Mouse (Mus musculus) hindbrain, embryonic 11.5 days (tissue): ENCODE measurements at regions not wholly inside any gene's neighbourhood (a gene's known extent, or its start where the extent isn't known, plus 50 kb on each side); places are given as distances from the start of the nearest gene placed in this dataset.
A peak's percentile ranks its signal among the peaks of the same experiment; 100 is the strongest.
"Not testable (repeated sequence)": the region's sequence is repeated elsewhere in the genome, so short reads cannot be mapped to it uniquely, and the experiment has no call there.

Source experiments
- ATAC-seq: fragments of 200-750 bp; cut with Nextera tagmentation; 2 replicates; pipeline ENCODE4 v1.8.0; 2017; ENCODE audit warnings: mild to moderate bottlenecking, moderate TSS enrichment, moderate library complexity; ENCODE audit not compliant: low FRiP score
- DNase-seq: peaks from one replicate; pipeline ENCODE4 v3.0.0-alpha.2; 2015; ENCODE audit warnings: low spot score
- H3K27ac ChIP-seq: fragments of 300-500 bp; sonication (generic); 2 replicates; pipeline ENCODE4 v1.5.1; 2014; ENCODE audit warnings: mild to moderate bottlenecking, low read depth, low read length
- H3K27me3 ChIP-seq: fragments of 300-500 bp; sonication (generic); 2 replicates; pipeline ENCODE4 v1.6.1; 2014; ENCODE audit warnings: mild to moderate bottlenecking, low read length, moderate library complexity, mixed read lengths; ENCODE audit not compliant: control insufficient read depth, insufficient read depth
- H3K36me3 ChIP-seq: fragments of 300-500 bp; sonication (generic); 2 replicates; pipeline ENCODE4 v1.6.1; 2014; ENCODE audit warnings: mild to moderate bottlenecking, low read length, moderate library complexity, mixed read lengths; ENCODE audit not compliant: control insufficient read depth, insufficient read depth
- H3K4me1 ChIP-seq: fragments of 300-500 bp; sonication (generic); replicated peaks from 2 replicates; pipeline ENCODE4 v1.6.1; 2014; ENCODE audit warnings: low read length, mixed read lengths; ENCODE audit not compliant: control insufficient read depth, insufficient read depth
- H3K4me2 ChIP-seq: fragments of 300-500 bp; sonication (generic); replicated peaks from 2 replicates; pipeline ENCODE4 v1.6.1; 2014; ENCODE audit warnings: mild to moderate bottlenecking, low read depth, low read length
- H3K4me3 ChIP-seq: fragments of 300-500 bp; sonication (generic); 2 replicates; pipeline ENCODE4 v1.5.1; 2014; ENCODE audit warnings: low read depth, low read length
- H3K9ac ChIP-seq: fragments of 300-500 bp; sonication (generic); 2 replicates; pipeline ENCODE4 v1.6.1; 2014; ENCODE audit warnings: low read depth, low read length
- H3K9me3 ChIP-seq: fragments of 300-500 bp; sonication (generic); 2 replicates; pipeline ENCODE4 v1.6.1; 2016; ENCODE audit warnings: low read length; ENCODE audit not compliant: control insufficient read depth
- WGBS: fragments of 180-500 bp; shearing (Covaris S2); extraction: QIAGEN DNeasy Blood & Tissue Kit; methylation state at CpG from one replicate; pipeline ENCODE4 v1.1.7; 2014; 5-methylcytosine and 5-hydroxymethylcytosine counted together

DNA sequence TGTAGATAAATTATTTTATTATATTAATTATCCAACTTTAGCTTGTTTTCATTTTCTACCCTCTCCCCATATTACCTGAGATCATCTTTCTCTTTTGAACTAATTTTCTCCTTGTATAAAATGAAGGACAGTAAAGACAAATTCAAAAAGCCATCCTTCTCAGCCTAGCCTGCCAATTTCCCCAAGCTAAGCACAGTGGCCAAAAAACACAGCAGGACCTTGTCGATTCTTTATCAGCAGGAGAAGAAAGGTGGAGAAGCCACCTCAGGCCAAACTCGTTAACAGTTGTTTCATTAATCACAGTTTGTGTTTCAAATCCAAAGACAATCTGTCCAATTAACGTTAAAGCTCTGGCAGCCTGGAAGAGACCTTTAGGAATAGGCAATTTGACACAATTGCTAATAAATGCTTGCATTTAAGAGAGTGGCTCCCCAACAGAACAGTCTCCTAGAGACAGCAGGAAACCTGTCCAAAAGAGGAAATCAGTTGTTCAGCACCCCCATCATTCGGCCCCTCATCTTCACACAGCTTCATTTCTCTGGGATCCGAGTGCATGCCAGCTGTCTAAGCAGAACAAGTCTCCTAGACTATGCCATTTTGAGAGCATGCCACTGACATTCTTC is 135.7 kb upstream of the Tlr4 start:
- Histone ChIP-seq H3K9ac (no peak overlapping the region), H3K4me3 (no peak overlapping the region), H3K36me3 (no peaks in the 10 kb centered on the region), H3K9me3 (no peaks in the 10 kb centered on the region), H3K4me1 (no peaks in the 10 kb centered on the region), H3K4me2 (no peak overlapping the region), H3K27ac (no peak overlapping the region), H3K27me3 (no peaks in the 10 kb centered on the region)
- no peak for ATAC-seq
- DNase-seq, result no peak
- whole genome bisulfite sequencing, result 59% methylated on average over 5 of the region's 5 CpGs

- no peak overlapping the region for H3K4me3 ChIP-seq
- 70% methylated on average over 4 of the region's 4 CpGs for WGBS
- peak overlapping the region; percentile 45 for H3K27ac ChIP-seq
- ATAC-seq (peak; percentile 60; the same call in 1 of the 2 replicates), DNase-seq (peak; percentile 6)
- no peaks in the 10 kb centered on the region for H3K4me1 ChIP-seq
- H3K9me3 ChIP-seq, result no peaks in the 10 kb centered on the region
- no peak overlapping the region for H3K9ac ChIP-seq
- H3K36me3 ChIP-seq, result no peaks in the 10 kb centered on the region
- H3K4me2 ChIP-seq, result no peak overlapping the region
- no peaks in the 10 kb centered on the region for H3K27me3 ChIP-seq
Measured at GRCm38 (mm10) chr4:66693982-66694578, 133.3 kb upstream of the Tlr4 start.

DNA sequence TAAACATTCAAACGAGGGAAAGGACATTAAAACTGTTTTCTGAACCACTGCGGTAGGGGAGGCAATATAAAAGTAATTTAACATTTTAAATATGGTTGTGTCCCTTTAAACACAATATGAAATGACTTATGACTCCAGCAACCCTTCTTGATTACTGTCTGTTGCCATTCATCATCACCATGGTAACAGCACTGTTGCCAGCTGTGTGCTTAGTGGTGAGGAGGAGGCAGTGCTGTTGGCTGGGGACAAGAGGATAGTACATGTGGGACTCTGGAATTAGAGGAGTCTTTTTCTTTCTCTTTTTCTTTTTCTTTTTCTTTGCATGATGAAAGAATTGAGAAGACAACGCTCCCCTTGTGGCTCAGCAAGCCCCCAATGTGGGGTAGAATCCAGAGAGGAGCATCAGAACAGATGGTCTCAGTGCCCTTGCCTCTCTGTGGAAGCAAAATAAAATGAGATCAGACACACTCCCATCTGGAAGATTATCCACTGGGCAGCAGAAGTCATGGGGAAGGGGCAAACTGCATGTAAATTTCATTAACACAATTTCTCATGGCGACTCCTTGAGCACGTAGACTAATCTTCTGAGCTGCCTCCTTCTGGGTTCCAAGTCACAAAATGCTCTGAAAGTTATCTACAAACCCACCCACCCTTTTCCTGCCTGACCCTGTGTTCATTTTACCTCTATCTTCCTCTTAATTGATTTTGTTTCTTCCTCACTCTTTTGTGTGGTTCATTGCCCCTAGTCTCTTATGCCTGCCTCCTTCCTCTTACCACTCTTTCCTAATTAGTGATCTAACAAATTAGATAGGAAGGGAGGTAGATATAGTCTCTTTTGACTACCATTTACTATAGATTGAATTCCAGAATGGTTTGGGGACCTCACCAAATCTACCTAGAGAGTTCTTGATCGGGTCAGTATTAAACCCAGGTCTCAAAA is 111.3 kb upstream of the Tlr4 start:
- ATAC-seq, result peak; percentile 92
- Histone ChIP-seq H3K36me3 (no peaks in the 10 kb centered on the region), H3K4me3 (no peak overlapping the region), H3K4me1 (no peaks in the 10 kb centered on the region), H3K9ac (no peak overlapping the region), H3K9me3 (no peaks in the 10 kb centered on the region), H3K27ac (no peak overlapping the region), H3K4me2 (no peak overlapping the region), H3K27me3 (no peaks in the 10 kb centered on the region)
- peak; percentile 31 for DNase-seq
- 75% methylated on average over 6 of the region's 6 CpGs for WGBS

GRCm38 (mm10) chr4:66737407-66737806 is 90.0 kb upstream of the Tlr4 start:
- H3K27me3 ChIP-seq, result no peaks in the 10 kb centered on the region
- no peak overlapping the region for H3K9ac ChIP-seq
- no peak overlapping the region for H3K4me3 ChIP-seq
- no peaks in the 10 kb centered on the region for H3K9me3 ChIP-seq
- H3K4me2 ChIP-seq, result no peak overlapping the region
- no peaks in the 10 kb centered on the region for H3K4me1 ChIP-seq
- no peak for ATAC-seq
- no peak for DNase-seq
- no peak overlapping the region for H3K27ac ChIP-seq
- WGBS, result 21% methylated on average over 2 of the region's 2 CpGs
- no peaks in the 10 kb centered on the region for H3K36me3 ChIP-seq

DNA sequence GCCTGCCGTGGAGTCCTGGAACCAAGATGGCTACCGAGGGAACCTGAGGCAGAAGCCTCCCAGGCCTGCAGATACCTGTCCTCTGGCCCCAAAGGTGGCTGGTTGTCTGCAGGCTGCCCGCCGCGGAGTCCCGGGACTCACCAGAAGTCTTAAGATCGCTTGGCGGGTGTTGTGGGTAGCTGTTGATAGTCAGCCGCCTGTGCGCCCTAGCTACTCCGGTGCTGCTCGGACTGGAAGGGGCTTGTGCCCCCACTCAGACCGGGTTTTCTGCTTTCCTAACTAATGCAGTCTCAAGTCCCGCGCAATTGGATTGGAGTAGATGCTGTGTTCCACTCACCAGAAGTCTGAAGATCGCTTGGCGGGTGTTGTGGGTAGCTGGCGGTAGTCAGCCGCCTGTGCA is 84.0 kb upstream of the Tlr4 start:
- H3K4me1 ChIP-seq, ATAC-seq, H3K36me3 ChIP-seq, H3K27me3 ChIP-seq, H3K4me3 ChIP-seq, H3K9ac ChIP-seq, H3K9me3 ChIP-seq, H3K4me2 ChIP-seq, H3K27ac ChIP-seq, DNase-seq: not testable (repeated sequence)
- WGBS, result 93% methylated on average over 19 of the region's 19 CpGs

DNA sequence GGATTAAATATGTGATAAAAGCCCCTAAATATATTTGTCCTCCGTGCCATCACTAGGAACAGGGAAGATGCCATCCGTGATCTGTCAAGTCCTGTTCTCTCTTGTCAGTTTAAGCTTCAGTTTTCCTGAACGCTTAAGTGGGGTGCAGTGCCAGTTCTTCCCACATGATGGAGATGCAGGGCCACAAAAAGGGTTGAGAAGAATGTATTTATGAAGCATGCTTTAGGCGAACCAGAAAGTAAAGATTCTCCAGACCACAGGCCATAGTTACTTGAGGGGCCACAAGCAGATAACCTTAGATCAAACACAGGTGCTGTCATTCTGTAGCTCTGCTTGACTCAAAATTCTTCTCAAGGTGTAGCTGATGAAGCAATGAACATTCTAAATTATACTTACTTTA is 58.6 kb upstream of the Tlr4 start:
- no peaks in the 10 kb centered on the region for H3K4me1 ChIP-seq
- WGBS, result 41% methylated on average over 4 of the region's 4 CpGs
- H3K9ac ChIP-seq, result no peak overlapping the region
- DNase-seq (peak; percentile 62), ATAC-seq (no peak; the same call in 1 of the 2 replicates)
- no peaks in the 10 kb centered on the region for H3K36me3 ChIP-seq
- no peaks in the 10 kb centered on the region for H3K27me3 ChIP-seq
- no peak overlapping the region for H3K27ac ChIP-seq
- H3K9me3 ChIP-seq, result no peaks in the 10 kb centered on the region
- no peak overlapping the region for H3K4me2 ChIP-seq
- H3K4me3 ChIP-seq, result no peak overlapping the region
